Mouse (Mus musculus) embryonic fibroblast, embryonic 13.5 days (primary cell): ENCODE data around the gene Tbc1d5.

Experiments used
- CTCF ChIP-seq: IDR thresholded peaks from 2 replicates; pipeline ENCODE4 v1.5.1; 2011; ENCODE audit warnings: mild to moderate bottlenecking, control low read depth, low read length, moderate library complexity, borderline replicate concordance; ENCODE audit not compliant: insufficient read depth
- POLR2A ChIP-seq: IDR thresholded peaks from 2 replicates; pipeline ENCODE4 v1.6.1; 2011; ENCODE audit warnings: low read depth, mild to moderate bottlenecking, control low read depth, low read length, moderate library complexity

DNA sequence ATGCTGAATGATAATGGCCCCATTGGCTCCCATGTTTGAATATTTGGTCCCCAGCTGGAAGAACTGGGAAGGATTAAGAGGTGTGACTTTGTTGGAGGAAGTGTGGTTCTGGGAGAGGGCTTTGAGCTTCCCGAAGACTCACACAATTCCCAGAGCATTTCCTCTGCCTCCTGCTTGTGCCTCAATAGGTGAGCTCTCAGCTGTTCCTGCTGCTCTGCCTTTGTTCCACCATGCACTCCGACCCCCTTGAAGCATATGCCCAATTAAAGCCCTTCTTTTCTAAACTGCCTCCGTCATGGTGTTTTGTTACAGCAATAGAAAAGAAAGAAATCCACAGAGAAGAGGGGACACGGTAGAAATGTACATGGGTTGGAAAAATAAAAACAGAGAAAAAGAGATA is 44.0 kb upstream of the Tbc1d5 start:
- TF ChIP-seq POLR2A (no peak), CTCF (no peak)
